Mouse (Mus musculus) megakaryocyte, adult 5-6 weeks (primary cell): ENCODE results near the gene Sla2. TPM values are rescaled to one million over a fixed set of nuclear protein-coding genes. Genes with fewer than 3 reads are reported as not detected.
"Not testable (repeated sequence)": the region's sequence is repeated elsewhere in the genome, so short reads cannot be mapped to it uniquely, and the experiment has no call there.

Source experiments
- ATAC-seq: 2 replicates; pipeline ENCODE4 v1.8.0; 2016; ENCODE audit warnings: mild to moderate bottlenecking, inconsistent platforms; ENCODE audit not compliant: poor library complexity, severe bottlenecking
- total RNA-seq, 2 experiments: library from RNA; stranded (forward) in 1 of 2; stranded (reverse) in 1 of 2; fragments of 153-499, 151-499 nt in 1 of 2; fragments of 221-1000, 200-1000 nt in 1 of 2; gene quantifications; 2 replicates each; pipeline versions ENCODE4 v1.2.3 to v1.2.4; 2015 to 2017

Sla2 gene
- 0.83 and 2.2 TPM in 2 replicates for total RNA-seq (2015)
- total RNA-seq (2017), result 1.3 and 1.8 TPM in 2 replicates

DNA sequence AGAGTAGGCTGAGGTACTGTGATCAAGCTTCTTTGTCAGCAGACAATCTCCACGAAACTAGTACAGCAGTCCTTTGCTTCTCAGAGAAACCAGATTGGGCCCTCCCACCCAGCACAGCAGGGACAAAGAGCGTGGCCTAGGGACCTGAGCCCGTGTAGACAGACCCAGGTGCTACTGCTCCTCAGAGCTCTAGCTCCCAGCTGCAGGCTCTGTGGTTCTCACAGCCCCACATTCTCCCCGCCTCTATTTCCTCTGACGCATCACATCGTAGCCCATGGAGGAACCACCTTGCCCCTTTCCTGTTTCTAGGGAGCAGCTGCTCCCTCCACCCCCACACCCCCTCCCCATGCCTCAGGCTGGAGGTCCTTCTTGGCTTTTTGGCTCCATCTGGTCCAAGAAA is at the start of gene Sla2:
Gene Sla2 (minus strand): TSS at position 176 of the 400 bp plus-strand sequence.
- peak; percentile 77 for ATAC-seq

DNA sequence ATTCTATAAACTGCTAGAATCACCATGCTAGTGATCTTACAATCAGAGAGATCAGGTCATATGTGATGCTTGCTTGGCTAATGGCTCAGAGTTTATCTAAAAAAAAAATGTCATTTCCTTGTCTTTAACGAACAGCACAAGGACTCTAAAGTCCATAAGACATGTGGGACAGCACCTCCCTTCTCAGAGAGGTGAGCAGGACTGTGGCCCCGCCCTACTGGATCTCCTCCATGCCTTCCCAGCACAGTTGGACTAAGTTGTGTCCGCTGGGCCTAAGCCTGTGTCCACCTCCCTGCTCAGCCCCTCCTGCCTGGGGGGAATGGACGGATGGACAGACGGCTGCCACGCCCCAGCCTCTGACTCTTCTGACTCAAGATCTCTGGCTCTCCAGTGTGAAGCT is 48.0 kb upstream of the Sla2 start:
- ATAC-seq, result no peak

DNA sequence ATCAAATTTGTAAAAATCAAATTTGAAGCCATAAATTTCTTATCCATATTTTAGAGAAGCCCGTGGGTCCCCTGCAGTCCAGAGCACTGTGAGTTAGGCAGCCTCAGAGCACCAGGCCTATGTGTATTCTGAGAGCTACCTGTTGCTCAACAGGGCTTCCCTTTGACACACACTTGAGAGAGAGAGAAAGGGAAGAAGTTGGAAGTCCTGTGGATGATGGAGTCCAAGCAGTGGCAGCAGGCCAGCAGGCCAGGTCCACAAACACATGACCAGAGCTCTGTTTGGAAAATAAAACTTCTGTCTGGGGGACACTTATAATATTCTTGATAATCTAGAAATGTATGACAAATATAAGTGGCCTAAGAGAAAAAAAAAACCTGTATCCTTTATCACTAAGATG is 46.4 kb upstream of the Sla2 start:
- ATAC-seq, result no peak

DNA sequence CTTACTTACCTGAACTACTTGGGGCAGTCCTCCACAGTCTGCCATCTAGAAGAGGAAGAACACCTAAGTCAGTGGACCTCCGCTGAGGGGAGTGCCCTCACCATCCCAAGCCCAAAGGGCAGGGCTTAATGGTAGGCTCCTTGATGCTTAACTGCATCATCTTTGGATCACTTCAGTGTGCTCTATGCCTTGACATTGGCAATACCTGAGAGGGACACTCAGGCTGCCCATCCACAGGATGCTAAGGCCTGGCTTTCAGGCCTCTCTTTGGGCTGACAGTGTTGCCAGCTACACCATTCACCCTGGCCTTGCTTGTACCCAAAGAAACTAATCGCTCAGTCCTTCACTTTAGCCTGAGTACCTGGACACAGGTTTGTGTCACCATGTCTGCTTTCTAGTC is 44.4 kb upstream of the Sla2 start:
- ATAC-seq, result no peak

DNA sequence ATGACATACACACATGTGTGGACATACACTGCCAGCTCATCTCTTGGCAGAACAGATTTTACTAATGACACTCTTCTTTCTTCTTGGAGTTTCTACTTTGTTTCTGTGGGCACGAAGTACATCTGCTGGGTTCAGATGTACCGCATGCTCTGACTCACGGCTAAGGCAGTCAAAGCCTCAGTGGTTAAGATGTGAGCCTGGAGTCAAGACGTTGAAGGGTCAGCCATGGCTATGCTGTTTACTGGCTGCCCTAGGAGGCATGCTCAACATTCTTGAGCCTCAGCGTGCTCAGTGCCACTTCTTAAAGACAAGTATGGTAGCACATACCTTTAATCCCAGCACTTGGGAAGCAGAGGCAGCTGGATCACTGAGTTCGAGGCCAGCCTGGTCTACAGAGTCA is 43.6 kb upstream of the Sla2 start:
- no peak for ATAC-seq

DNA sequence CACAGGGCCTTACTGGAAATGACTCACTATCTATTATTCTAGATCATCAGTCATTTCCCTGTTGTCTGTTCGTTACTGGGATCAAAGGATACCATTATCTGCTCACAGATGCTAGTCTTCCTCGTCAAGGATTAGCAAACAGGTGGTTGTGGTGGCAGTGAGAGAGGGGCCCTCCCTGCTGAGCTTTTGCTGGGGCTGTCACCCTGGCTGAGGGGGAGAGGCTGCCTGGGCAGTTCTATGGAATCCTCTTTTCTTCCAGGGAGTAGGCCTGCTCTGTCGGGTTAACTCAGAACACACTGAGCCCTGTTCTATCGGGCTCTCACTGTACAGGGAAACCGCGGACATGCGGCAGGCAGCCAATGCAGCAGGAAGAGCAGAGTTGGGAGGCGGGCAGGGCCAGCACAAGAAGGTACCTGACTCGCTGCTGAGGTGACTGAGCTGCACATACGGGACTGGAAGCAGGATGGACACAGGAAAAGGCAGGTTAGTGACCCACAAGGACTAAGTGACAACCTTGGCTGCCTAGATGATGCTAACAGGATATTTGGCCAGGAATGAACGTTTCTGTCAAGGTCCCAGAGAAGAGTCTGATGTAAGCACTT is 42.6 kb upstream of the Sla2 start:
- no peak for ATAC-seq

DNA sequence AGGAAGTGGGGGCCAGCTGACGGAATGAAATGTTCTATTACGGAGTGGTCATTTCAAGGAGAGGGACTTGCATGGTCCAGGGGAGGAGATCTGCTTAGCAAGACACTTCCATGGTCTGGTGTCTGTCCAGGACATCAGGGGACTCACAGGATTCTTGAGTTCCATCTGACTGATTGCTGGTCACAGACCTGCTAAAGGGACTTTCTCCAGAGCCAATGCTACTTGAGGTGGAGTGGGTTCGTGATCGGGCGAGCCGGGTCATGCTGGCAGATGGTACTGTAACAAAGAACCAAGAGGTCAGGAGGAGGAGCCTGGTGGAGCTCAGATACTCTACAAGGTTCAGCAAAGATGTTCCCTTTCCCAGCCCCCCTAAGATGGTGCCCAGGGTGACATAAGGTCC is 41.6 kb upstream of the Sla2 start:
- ATAC-seq, result no peak

DNA sequence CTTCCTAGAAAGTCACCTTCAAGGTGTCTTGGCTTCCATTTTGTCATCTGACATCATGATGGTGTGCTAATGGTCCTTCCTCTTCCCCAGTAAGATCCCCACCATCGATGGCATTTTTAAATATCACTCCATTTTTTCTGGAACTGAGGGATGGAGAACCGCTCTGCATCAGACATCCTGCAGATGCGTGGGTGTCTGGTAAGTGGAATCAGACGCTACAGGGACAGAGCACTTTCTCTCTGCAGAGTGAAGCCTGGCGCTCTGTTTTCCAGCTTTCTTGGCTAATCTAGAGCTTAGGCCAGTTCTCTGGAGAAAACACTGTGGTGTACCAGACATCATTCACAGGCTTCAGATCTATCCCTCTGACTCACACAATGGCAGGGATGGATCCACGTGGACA is 40.7 kb upstream of the Sla2 start:
- no peak for ATAC-seq

DNA sequence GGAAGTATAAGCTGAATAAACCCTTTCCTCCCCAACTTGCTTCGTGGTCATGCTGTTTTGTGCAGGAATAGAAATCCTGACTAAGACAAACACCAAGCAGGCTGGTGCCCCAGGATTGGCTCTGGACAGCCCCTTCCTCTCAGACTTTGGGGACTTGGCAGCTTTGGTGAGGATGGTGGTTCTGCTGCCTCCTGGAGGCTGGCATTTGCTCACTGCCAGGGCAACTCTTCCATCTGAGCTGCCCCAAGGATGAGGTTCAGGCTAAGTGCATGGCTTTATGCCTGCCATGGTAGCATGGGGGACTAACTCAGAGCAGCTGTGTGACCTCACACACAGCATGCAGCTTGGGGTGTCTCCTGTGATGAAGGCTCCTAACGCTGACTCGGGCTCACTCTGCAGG is 38.6 kb upstream of the Sla2 start:
- not testable (repeated sequence) for ATAC-seq

DNA sequence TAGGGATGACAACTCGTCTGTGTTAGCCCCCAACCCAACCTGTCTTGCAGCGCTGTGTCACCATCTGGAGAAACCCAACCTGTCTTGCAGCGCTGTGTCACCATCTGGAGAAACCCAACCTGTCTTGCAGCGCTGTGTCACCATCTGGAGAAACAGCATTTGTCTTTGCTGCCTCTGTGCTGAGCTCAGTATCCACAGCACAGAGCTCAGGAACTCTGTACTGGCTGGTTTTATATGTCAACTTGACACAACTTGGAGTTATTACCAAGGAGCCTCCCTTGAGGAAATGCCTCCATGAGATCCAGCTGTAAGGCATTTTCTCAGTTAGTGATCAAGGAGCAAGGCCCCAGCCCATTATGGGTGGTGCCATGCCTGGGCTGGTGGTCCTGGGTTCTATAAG is 38.1 kb upstream of the Sla2 start:
- ATAC-seq, result not testable (repeated sequence)

DNA sequence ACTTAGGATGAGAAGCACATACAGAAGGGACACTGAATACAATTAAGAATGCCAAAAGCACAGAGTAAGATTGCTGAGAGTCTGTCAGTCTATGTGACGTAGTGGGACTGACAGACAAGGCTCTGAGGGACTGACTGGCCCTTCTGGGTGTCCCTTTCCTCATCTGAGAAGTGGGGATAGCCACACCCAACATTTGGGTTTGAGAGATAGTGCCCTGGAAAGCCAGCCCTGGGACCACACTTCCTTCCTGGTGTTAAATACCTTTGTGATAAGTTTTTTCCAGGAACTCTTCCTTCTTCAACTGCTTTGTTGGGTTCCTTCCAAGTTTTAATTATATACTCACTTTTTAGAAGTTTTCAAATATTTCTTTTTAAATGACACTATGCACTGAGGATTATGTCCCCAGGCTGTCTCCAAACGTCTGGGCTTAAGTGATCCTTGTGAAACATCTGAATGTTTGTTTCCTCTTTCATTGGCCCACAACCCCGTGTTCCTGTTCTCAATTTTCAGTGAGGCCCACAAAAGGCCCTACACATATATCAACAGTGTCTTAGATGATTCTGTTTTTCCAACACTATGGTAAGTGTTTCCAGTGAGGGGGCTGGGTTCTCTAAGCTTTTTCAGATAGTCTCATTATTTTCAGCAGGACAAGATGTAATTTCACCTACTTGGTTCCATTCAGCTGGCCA is 37.4 kb upstream of the Sla2 start:
- peak; percentile 91 for ATAC-seq

DNA sequence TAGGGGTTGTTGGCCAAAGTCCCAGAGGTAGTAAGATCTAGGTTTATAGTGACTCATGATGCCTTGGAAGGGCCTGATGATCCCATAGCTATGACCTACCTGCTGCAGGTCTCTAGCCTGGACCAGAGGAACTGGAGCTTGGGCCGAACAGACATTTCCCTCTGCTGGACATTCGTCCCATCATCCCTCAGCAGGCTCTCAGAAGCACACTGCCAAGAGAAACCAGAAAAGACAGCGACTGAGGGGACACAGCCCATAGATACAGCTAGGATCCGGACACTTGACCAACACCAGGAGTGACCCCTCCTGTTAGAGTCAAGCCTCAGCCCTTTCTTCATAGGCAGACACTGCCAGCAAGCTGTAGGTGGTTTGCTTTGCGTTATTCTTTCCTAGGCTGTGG is 36.1 kb upstream of the Sla2 start:
- ATAC-seq, result no peak

DNA sequence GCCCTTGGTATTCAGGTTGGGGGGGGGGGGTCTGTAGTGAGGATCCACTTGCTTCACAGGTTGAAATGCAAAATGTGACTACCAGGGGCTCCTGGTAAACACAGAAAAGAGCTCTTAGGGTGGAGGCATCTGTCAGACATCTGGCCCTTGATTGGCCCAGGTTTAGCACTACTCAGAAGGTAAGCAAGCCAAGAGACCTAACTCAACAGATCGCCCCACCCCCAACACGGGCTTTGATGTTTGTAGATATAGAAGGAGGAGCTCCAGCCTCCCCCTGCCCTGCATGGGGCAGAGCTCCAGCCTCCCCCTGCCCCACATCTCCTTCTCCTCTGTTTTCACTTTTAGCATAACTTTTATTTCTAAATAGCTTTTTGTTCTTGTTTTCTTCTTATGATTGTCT is 32.8 kb upstream of the Sla2 start:
- no peak for ATAC-seq

DNA sequence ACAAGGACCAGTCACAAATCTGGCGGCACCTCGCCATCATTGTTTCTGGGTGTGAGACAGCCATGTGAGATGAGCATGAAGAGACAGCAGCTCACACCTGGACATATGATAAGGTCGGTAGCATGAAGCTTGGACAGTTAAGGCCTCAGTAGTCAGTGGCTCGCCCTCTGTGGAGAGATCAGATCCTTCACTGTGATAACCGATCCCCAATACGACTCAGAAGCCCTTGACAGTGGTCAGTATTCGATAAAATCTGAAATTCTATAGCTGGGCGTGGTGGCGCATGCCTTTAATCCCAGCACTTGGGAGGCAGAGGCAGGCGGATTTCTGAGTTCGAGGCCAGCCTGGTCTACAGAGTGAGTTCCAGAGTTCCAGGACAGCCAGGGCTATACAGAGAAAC is 32.2 kb upstream of the Sla2 start:
- not testable (repeated sequence) for ATAC-seq

DNA sequence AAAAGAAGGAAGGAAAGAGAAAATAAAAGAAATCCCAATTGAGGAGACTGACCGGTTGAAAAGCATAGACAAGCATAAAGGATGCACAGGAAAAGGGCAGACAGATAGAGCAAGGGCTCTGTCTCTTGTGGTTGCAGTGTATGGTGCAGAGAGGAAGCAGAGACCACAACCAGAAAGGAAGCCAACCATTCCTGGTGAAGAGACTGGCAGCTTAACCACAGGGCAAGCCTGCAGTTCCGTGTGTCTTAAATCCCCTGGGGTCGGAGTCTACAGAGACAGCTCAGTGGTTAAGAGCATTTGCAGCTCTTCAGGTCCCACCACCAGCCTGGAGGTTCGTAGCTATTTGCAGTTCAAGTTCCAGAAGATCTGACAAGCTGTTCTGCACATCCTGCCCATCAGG is 31.6 kb upstream of the Sla2 start:
- ATAC-seq, result peak; percentile 71

DNA sequence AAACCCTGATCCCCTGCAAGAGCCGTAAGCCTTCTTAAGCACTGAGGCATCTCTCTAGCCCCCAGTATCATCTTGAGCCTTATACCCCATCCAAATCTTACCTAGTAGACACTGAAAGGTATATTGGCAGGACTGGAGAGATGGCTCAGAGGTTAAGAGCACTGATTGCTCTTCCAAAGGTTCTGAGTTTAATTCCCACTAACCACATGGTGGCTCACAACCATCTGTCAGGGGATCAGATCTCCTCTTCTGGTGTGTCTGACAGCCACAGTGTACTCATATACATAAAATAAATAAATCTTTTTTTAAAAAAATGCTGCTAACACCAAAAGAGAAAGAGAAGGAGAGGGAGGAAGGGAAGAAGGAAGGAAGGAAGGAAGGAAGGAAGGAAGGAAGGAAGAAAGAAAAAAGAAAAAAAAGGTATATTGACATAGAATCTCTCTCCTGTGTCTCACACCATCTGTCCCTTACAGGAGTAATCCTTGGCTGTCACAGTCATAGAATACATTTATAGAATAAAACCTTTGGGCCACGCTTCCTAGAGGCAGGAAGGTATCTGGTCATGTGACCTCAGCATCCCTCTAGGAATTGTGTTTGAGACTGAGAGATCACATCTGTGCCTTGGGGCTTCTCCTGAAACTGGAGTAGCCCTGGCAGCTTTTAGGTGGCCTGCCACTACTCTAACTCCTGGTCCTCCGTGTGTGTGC is 29.6 kb upstream of the Sla2 start:
- no peak for ATAC-seq

DNA sequence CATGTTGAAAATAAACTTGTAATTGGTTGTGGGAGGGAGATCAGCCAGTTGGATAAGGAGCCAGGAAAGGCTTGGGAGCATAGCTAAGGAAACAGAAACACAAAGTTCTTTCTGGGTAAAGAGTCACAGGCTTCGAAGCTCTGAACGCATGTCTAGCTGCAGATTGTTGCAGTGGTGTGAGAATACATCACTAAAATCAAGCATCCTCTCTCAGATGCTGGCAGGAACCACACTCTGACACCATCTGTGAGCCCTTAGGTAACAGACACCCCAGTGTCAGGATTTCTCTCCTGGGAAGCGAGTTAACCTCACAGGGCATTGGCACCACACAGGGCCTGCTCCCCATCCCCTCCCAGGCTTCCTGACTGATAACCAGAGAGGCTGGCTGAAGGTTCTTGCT is 28.6 kb upstream of the Sla2 start:
- ATAC-seq, result no peak

DNA sequence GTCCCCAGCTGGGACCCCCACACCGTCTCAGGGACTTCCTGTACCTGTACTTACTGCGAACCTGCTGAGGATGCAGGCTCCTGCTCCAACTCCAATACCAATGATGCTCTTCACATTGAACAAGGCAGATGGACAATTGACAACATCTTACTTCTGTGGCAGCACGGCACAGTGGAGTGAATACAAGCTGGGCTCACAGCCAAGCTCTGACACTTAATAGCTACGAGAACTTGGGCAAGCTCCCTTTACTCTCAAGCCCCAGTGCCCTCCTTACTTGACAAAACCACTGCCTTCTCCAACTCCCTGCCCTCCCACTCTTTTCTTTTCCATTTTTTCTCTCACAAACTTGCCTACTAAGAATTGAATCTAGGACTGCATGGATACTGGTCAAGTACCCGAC is 26.2 kb upstream of the Sla2 start:
- ATAC-seq, result no peak

DNA sequence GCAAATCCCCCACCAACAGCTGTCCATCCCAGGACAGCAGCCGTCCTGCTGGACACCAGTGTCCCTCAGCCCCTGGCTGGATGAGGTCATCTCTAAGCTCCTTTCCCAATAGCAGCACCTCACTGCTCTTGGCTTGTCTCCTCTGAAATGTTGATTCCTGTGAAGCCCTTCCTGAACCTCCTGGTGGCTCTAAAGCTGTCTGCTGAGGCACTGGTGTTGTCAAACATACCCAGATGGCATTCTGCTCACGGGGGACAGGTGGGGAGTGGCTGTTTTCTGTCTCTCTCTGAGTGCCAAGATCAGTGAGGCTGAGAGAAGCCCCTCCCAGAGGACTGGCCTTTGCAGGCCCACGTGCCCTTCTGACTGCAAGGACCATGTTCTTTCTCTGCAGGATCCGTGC is 18.9 kb upstream of the Sla2 start:
- ATAC-seq, result not testable (repeated sequence)

DNA sequence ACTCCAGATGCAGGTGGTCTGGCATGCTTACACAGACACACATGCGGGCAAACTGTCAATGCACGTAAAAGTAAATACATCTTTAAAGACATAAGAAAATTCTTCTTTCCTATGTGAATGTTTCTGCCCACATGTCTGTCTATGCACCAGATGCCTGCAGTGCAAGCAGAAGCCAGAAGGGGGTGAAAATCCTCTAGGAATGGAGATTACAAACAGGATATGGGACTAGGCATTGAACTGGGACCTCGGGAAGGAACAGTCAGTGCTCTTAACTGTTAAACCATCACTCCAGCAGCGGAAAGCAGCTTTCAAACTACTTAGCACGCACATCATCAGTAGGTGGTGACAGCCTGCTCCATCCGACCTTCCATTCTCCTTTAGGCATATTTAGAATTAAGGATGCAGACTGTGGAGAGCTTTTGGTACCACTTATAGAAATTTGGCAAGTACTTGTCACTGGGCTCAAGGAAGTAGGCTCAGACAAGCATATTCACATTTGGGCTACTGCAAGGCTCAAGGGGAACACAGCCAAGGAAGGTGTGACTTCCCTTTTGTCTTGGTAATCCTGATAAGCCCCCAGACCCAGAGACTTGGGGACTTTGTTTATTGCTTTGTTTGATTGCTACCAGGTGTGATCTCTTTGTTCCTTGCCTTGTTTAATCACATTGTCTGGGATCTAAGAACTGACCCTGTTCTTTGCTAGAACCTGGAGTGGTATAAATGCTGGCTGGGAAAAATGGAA is 18.2 kb upstream of the Sla2 start:
- no peak for ATAC-seq

DNA sequence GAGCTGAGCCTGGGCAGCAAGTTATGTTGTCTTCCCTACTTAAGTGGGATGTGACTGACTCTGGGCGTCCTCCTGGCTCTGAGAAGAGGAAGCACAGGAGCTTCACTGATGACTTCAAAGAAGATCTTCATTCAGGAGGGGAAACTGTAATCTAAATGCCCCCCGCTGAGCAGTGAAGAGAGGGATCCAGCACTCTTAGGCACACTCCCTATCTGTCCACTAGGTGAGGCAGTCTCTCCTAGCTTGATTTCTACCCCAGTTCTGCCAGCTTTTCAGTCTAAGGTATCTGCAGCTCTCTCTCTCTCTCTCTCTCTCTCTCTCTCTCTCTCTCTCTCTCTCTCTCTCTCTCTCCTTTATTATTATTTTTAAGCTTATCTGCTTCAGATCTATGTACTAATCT is 16.4 kb upstream of the Sla2 start:
- no peak for ATAC-seq

DNA sequence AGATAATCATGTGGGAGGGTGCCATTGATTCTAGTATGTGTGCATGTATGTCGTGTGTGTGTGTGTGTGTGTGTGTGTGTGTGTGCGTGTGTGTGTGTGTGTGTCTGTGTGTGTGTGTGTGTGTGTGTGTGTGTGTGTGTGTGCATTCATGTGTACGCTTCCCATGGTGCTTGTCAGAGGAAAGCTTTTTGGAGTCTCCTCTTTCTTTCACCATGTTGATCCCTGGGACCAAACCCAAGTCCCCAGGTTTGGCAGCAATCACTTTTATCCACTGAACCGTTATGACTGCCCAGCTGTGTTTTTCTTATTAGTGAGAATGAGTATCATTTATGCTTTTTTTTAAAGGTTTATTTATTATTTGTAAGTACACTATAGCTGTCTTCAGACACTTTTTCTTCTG is 15.4 kb upstream of the Sla2 start:
- ATAC-seq, result not testable (repeated sequence)
